Mouse (Mus musculus): ENCODE measurements at regions not wholly inside any gene's neighbourhood (a gene's known extent, or its start where the extent isn't known, plus 50 kb on each side); places are given as distances from the start of the nearest gene placed in this dataset.
"Not testable (repeated sequence)": the region's sequence is repeated elsewhere in the genome, so short reads cannot be mapped to it uniquely, and the experiment has no call there.

- no peak for DNase-seq (ENCODE audit: low spot score)
These were observed 89.0 kb downstream of the Akr1d1 start for GRCm38 (mm10) chr6:37618990-37619389.

GRCm38 (mm10) chr6:37621364-37622029 lies 91.5 kb downstream of the Akr1d1 start:
- no peak for DNase-seq (ENCODE audit: low spot score)

- DNase-seq (ENCODE audit: low spot score) = no peak
These were observed 92.3 kb downstream of the Akr1d1 start for GRCm38 (mm10) chr6:37622273-37622672.

- DNase-seq (ENCODE audit: low spot score) = peak; percentile 40
These were observed 97.2 kb downstream of the Akr1d1 start for GRCm38 (mm10) chr6:37627206-37627605.

GRCm38 (mm10) chr6:37633948-37634347 lies 104.0 kb downstream of the Akr1d1 start:
- DNase-seq (ENCODE audit: low spot score) = no peak

GRCm38 (mm10) chr6:37642066-37642465 lies 112.1 kb downstream of the Akr1d1 start:
- DNase-seq (ENCODE audit: low spot score) = no peak

- no peak for DNase-seq (ENCODE audit: low spot score)
These were observed 112.7 kb downstream of the Akr1d1 start for GRCm38 (mm10) chr6:37642701-37643121.

GRCm38 (mm10) chr6:37643176-37643575 lies 113.2 kb downstream of the Akr1d1 start:
- no peak for DNase-seq (ENCODE audit: low spot score)

- no peak for DNase-seq (ENCODE audit: low spot score)
These were observed 113.7 kb downstream of the Akr1d1 start for GRCm38 (mm10) chr6:37643718-37644117.

- DNase-seq (ENCODE audit: low spot score) = no peak
These were observed 115.6 kb downstream of the Akr1d1 start for GRCm38 (mm10) chr6:37645551-37645950.

GRCm38 (mm10) chr6:37657300-37657699 lies 127.3 kb downstream of the Akr1d1 start:
- DNase-seq (ENCODE audit: low spot score) = not testable (repeated sequence)

- DNase-seq (ENCODE audit: low spot score) = no peak
These were observed 128.2 kb downstream of the Akr1d1 start for GRCm38 (mm10) chr6:37658021-37658650.

- no peak for DNase-seq (ENCODE audit: low spot score)
These were observed 132.8 kb downstream of the Akr1d1 start for GRCm38 (mm10) chr6:37662747-37663146.

GRCm38 (mm10) chr6:37665576-37665975 lies 135.6 kb downstream of the Akr1d1 start:
- no peak for DNase-seq (ENCODE audit: low spot score)

GRCm38 (mm10) chr6:37669407-37669806 lies 139.4 kb downstream of the Akr1d1 start:
- no peak for DNase-seq (ENCODE audit: low spot score)

GRCm38 (mm10) chr6:37670701-37671100 lies 140.7 kb downstream of the Akr1d1 start:
- DNase-seq (ENCODE audit: low spot score) = no peak

- DNase-seq (ENCODE audit: low spot score) = no peak
These were observed 149.9 kb downstream of the Akr1d1 start for GRCm38 (mm10) chr6:37679871-37680270.

- not testable (repeated sequence) for DNase-seq (ENCODE audit: low spot score)
These were observed 151.4 kb downstream of the Akr1d1 start for GRCm38 (mm10) chr6:37681331-37681730.

- no peak for DNase-seq (ENCODE audit: low spot score)
These were observed 156.1 kb downstream of the Akr1d1 start for GRCm38 (mm10) chr6:37686094-37686493.

- no peak for DNase-seq (ENCODE audit: low spot score)
These were observed 159.1 kb downstream of the Akr1d1 start for GRCm38 (mm10) chr6:37688866-37689617.

GRCm38 (mm10) chr6:37689696-37690095 lies 159.7 kb downstream of the Akr1d1 start:
- DNase-seq (ENCODE audit: low spot score) = no peak

GRCm38 (mm10) chr6:37691976-37692644 lies 162.1 kb downstream of the Akr1d1 start:
- DNase-seq (ENCODE audit: low spot score) = no peak
